Comparison of ENCODE assay signal across 8 mouse cellular contexts in genomic region chr4:126237721-126238242, GRCm38 (mm10). TPM values are rescaled to one million over a fixed set of nuclear protein-coding genes. Genes with fewer than 3 reads are reported as not detected.
DNase-seq lines count a peak whose midpoint lies in the region; ATAC-seq and TF ChIP-seq lines count a peak whose summit lies in the region.
"Had no signal": no experiment of that assay in that cellular context is flagged by ENCODE, and none has a peak within 500 bp of the region (broad histone marks: within the 10 kb centered on the region; RNA-seq: fewer than 3 reads in every experiment).

No protein-coding gene starts in this region.

- TF ChIP-seq CTCF in CH12.LX (conservative IDR thresholded peaks at IDR 0.05 in 1 of 2, IDR thresholded peaks at IDR 0.05 in 1 of 2; ENCODE audit: low read depth in 2 of 2, low read length in 2 of 2), result no peak; a peak in 1 of 4 replicates

- H3K4me3 ChIP-seq in kidney, embryonic 16.5 days (ENCODE audit: low read length), result no peak overlapping the region
- no peak overlapping the region for H3K4me3 ChIP-seq in CH12.LX (replicated peaks in 1 of 3; ENCODE audit: low read depth in 2 of 3, low read length in 2 of 3, poor library complexity in 1 of 3)
- H3K4me3 ChIP-seq in heart, embryonic 16.5 days (ENCODE audit: low read length), result no peak overlapping the region
- H3K4me3 ChIP-seq: liver, embryonic 13.5 days had no signal

- in situ Hi-C loops in CH12.LX (cut with MboI; ENCODE audit: low pct_ligation_motif_present, low pct_unique_long_range_greater_than_20kb, low sequenced_read_pairs), result no loop called here

- no peak for DNase-seq in kidney, adult 18-20 months
- no peak for DNase-seq in CH12.LX (ENCODE audit: extremely low read depth)
- DNase-seq in cerebellum, adult 9-10 months, result peak; percentile 27
- DNase-seq in urinary bladder, adult 18-20 months (ENCODE audit: low spot score in 2 of 2), result no peak
- no peak for DNase-seq in ovary, postnatal 14 days (ENCODE audit: low spot score)
- DNase-seq: liver, embryonic 13.5 days had no signal

- no peak for TF ChIP-seq EP300 in CH12.LX (IDR thresholded peaks at IDR 0.05; ENCODE audit: low read length)

- WGBS in kidney, embryonic 16.5 days, result 75% methylated on average over 5 of the region's 5 CpGs
- WGBS in heart, embryonic 16.5 days, result 32% methylated on average over 5 of the region's 5 CpGs

- no peak for TF ChIP-seq POLR2A in CH12.LX (IDR thresholded peaks at IDR 0.05; ENCODE audit: low read depth, low read length)

- no peaks in the 10 kb centered on the region for H3K27me3 ChIP-seq in kidney, embryonic 16.5 days (ENCODE audit: insufficient read depth, low read length)
- H3K27me3 ChIP-seq in CH12.LX (replicated peaks), result no peaks in the 10 kb centered on the region
- no peaks in the 10 kb centered on the region for H3K27me3 ChIP-seq in heart, embryonic 16.5 days (ENCODE audit: control insufficient read depth, insufficient read depth, low read length)
- H3K27me3 ChIP-seq: liver, embryonic 13.5 days had no signal

- H3K4me1 ChIP-seq in kidney, embryonic 16.5 days (ENCODE audit: insufficient read depth, low read length), result peaks cover 10% of the 10 kb centered on the region
- H3K4me1 ChIP-seq in CH12.LX (ENCODE audit: control insufficient read depth in 1 of 2, insufficient read depth in 2 of 2), result peaks cover 7 to 60% of the 10 kb centered on the region in 2 experiments
- peaks cover 38% of the 10 kb centered on the region for H3K4me1 ChIP-seq in heart, embryonic 16.5 days (ENCODE audit: control insufficient read depth, insufficient read depth, low read length)

- H3K9me3 ChIP-seq in kidney, embryonic 16.5 days (ENCODE audit: low read length), result no peaks in the 10 kb centered on the region
- H3K9me3 ChIP-seq in CH12.LX (replicated peaks; ENCODE audit: low read length), result no peaks in the 10 kb centered on the region
- H3K9me3 ChIP-seq in heart, embryonic 16.5 days (replicated peaks; ENCODE audit: control insufficient read depth, low read length), result no peaks in the 10 kb centered on the region
- H3K9me3 ChIP-seq: liver, embryonic 13.5 days had no signal

- dilution Hi-C loops in CH12.LX (cut with MboI; ENCODE audit: extremely low pct_ligation_motif_present, extremely low pct_unique_long_range_greater_than_20kb, low sequenced_read_pairs), result no loop called here

- H3K27ac ChIP-seq in kidney, embryonic 16.5 days (ENCODE audit: low read length), result no peak overlapping the region
- no peak overlapping the region for H3K27ac ChIP-seq in CH12.LX (ENCODE audit: insufficient read depth, low read depth)
- peak overlapping the region; percentile 97 for H3K27ac ChIP-seq in heart, embryonic 16.5 days (ENCODE audit: low read length)
- H3K27ac ChIP-seq: liver, embryonic 13.5 days had no signal

- peaks cover 79% of the 10 kb centered on the region for H3K36me3 ChIP-seq in kidney, embryonic 16.5 days (ENCODE audit: insufficient read depth, low read length)
- H3K36me3 ChIP-seq in CH12.LX (replicated peaks in 1 of 2; ENCODE audit: control insufficient read depth in 1 of 2, insufficient read depth in 1 of 2, low read length in 1 of 2), result peaks cover 77 to 95% of the 10 kb centered on the region in 2 experiments
- H3K36me3 ChIP-seq in heart, embryonic 16.5 days (ENCODE audit: control insufficient read depth, insufficient read depth), result peaks cover 68% of the 10 kb centered on the region

- H3K4me2 ChIP-seq in kidney, embryonic 16.5 days (replicated peaks; ENCODE audit: low read depth, low read length), result no peak overlapping the region
- no peak overlapping the region for H3K4me2 ChIP-seq in CH12.LX (ENCODE audit: insufficient read depth, low read depth, poor library complexity, severe bottlenecking)
- peak overlapping the region; percentile 45 for H3K4me2 ChIP-seq in heart, embryonic 16.5 days (ENCODE audit: low read depth, low read length)
- H3K4me2 ChIP-seq: liver, embryonic 13.5 days had no signal

- H3K79me2 ChIP-seq in CH12.LX (replicated peaks; ENCODE audit: control insufficient read depth, extremely low read depth, insufficient read depth, poor library complexity, severe bottlenecking), result no peaks in the 10 kb centered on the region

- no peak for TF ChIP-seq RAD21 in CH12.LX (IDR thresholded peaks at IDR 0.05; ENCODE audit: low read depth, low read length)

- H3K9ac ChIP-seq in kidney, embryonic 16.5 days (replicated peaks; ENCODE audit: low read length), result peak overlapping the region; percentile 13; the same call in 1 of the 2 replicates
- H3K9ac ChIP-seq in CH12.LX (ENCODE audit: insufficient read depth, low read depth), result no peak overlapping the region
- peak overlapping the region; percentile 35 for H3K9ac ChIP-seq in heart, embryonic 16.5 days (ENCODE audit: low read length)
- H3K9ac ChIP-seq: liver, embryonic 13.5 days had no signal

- ATAC-seq in kidney, embryonic 16.5 days (ENCODE audit: low FRiP score, low TSS enrichment), result no peak
- ATAC-seq in heart, embryonic 16.5 days (replicated peaks; ENCODE audit: extremely low read depth, insufficient read depth, low FRiP score), result peak; percentile 88

TF ChIP-seq in CH12.LX, 34 proteins besides CTCF, POLR2A, EP300 and RAD21:
- TF ChIP-seq ETS1 (conservative IDR thresholded peaks at IDR 0.05; ENCODE audit: low read depth, low read length), result peak; percentile 45
- no peak for TF ChIP-seq NELFE (IDR thresholded peaks at IDR 0.05; ENCODE audit: low read depth, low read length)

RNA-seq across cellular contexts. Expression of gene Map7d1, which starts 18.4 kb away (rescaled TPM):
- polyA plus RNA-seq in kidney, embryonic 16.5 days (2015; fragmentation: Nextera tagmentation; extraction: Ambion mirVana), result 31.5 and 32.2 TPM in 2 replicates
- total RNA-seq in CH12.LX (2012; rRNA removed), result 17.9 and 20.8 TPM in 2 replicates
- total RNA-seq in CH12.LX (2014; rRNA removed), result 12.5 and 12.8 TPM in 2 replicates
- 62.2 and 72.2 TPM in 2 replicates for polyA plus RNA-seq in CH12.LX (2012; ENCODE audit: insufficient read length, low read depth)
- 34.7 and 36.1 TPM in 2 replicates for polyA plus RNA-seq in heart, embryonic 16.5 days (2015; fragmentation: Nextera tagmentation; extraction: Ambion mirVana)

RNA-seq across cellular contexts. Expression of gene Trappc3, which starts 24.3 kb away (rescaled TPM):
- polyA plus RNA-seq in kidney, embryonic 16.5 days (2015; fragmentation: Nextera tagmentation; extraction: Ambion mirVana), result 113 and 120 TPM in 2 replicates
- 72.7 and 81.1 TPM in 2 replicates for total RNA-seq in CH12.LX (2012; rRNA removed)
- total RNA-seq in CH12.LX (2014; rRNA removed), result 94.8 and 100 TPM in 2 replicates
- polyA plus RNA-seq in CH12.LX (2012; ENCODE audit: insufficient read length, low read depth), result 73.0 and 74.1 TPM in 2 replicates
- 78.1 and 81.3 TPM in 2 replicates for polyA plus RNA-seq in heart, embryonic 16.5 days (2015; fragmentation: Nextera tagmentation; extraction: Ambion mirVana)

RNA-seq across cellular contexts. Expression of gene Thrap3, which starts 35.2 kb away (rescaled TPM):
- 210 and 218 TPM in 2 replicates for polyA plus RNA-seq in kidney, embryonic 16.5 days (2015; fragmentation: Nextera tagmentation; extraction: Ambion mirVana)
- total RNA-seq in CH12.LX (2012; rRNA removed) (140 and 168 TPM in 2 replicates), CH12.LX (2014; rRNA removed) (183 and 204 TPM in 2 replicates)
- 327 and 334 TPM in 2 replicates for polyA plus RNA-seq in CH12.LX (2012; ENCODE audit: insufficient read length, low read depth)
- 137 and 143 TPM in 2 replicates for polyA plus RNA-seq in heart, embryonic 16.5 days (2015; fragmentation: Nextera tagmentation; extraction: Ambion mirVana)

RNA-seq across cellular contexts. Expression of gene Col8a2, which starts 48.8 kb away (rescaled TPM):
- 11.1 and 11.4 TPM in 2 replicates for polyA plus RNA-seq in kidney, embryonic 16.5 days (2015; fragmentation: Nextera tagmentation; extraction: Ambion mirVana)
- total RNA-seq in CH12.LX (2012; rRNA removed) (not detected in 2 replicates), CH12.LX (2014; rRNA removed) (not detected in 2 replicates)
- polyA plus RNA-seq in CH12.LX (2012; ENCODE audit: insufficient read length, low read depth), result not detected in 2 replicates
- 4.5 and 5.0 TPM in 2 replicates for polyA plus RNA-seq in heart, embryonic 16.5 days (2015; fragmentation: Nextera tagmentation; extraction: Ambion mirVana)
